Mouse (Mus musculus) gastrocnemius, postnatal 36 days (tissue): ENCODE measurements around the gene Sapcd1. TPM values are rescaled to one million over a fixed set of nuclear protein-coding genes. Genes with fewer than 3 reads are reported as not detected.
A peak's percentile ranks its signal among the peaks of the same experiment; 100 is the strongest.
"Not testable (repeated sequence)": the region's sequence is repeated elsewhere in the genome, so short reads cannot be mapped to it uniquely, and the experiment has no call there.

Experiments used
- DNase-seq, 2 experiments: peaks; one replicate each; pipeline ENCODE4 v3.0.0; 2022
- intact Hi-C: fragments of 180-260 bp; cut with DNase I; formaldehyde crosslinking; loops from one replicate; pipeline ENCODE4 v1.15.1; 2025
- total RNA-seq, 2 experiments: library from RNA; stranded (reverse); gene quantifications; 2 replicates each; pipeline ENCODE4 v1.2.3; 2021

Gene Sapcd1
- total RNA-seq, 2 experiments from 2014 or later: not detected

GRCm38 (mm10) chr17:35016376-35016775, 11.4 kb downstream of the Sapcd1 start, which contains the start of gene Vwa7:
Vwa7 (plus strand) TSS chr17:35016579.
- DNase-seq: peak in 1 of 2 experiments; percentile 49
- intact Hi-C loops: no loop called here

DNA sequence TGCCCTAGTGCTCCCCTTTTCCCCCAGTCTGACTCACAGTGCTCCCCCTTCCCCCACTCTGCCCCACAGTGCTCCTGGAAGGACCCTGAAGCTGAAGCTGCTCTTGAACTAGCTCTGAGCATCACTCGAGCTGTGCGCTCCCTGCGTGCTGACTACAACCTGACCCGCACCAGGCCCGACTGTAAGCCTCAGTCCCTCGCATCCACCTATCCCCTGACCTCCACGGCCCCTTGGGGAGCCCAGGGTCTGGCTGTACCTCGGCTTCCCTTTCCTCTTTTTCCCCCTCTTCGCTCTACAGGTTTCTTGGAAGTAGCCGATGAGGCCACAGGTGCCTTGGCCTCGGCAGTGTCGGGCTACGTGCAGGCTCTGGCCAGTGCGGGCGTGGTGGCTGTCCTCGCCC, 12.5 kb downstream of the Sapcd1 start:
- no peak for DNase-seq
- intact Hi-C loops: no loop called here

DNA sequence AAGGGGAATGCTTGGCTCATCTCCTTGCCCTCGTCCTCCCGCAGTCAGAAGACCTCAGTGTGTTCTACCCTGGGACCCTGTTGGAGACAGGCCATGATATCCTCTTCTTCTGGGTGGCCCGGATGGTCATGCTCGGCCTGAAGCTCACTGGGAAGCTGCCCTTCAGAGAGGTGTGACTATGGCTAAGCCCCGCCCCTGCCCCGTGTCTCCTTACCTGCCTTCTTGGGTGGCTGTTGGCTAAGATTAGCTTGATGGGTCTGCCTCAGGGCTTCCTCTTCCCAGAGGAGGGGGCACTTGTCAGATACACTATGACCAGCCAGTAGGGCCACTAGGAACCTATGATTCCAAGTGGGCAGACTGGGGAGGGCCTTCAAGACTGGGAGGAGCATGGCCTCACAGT, 14.6 kb downstream of the Sapcd1 start:
- no peak for DNase-seq
- intact Hi-C loops: no loop called here

DNA sequence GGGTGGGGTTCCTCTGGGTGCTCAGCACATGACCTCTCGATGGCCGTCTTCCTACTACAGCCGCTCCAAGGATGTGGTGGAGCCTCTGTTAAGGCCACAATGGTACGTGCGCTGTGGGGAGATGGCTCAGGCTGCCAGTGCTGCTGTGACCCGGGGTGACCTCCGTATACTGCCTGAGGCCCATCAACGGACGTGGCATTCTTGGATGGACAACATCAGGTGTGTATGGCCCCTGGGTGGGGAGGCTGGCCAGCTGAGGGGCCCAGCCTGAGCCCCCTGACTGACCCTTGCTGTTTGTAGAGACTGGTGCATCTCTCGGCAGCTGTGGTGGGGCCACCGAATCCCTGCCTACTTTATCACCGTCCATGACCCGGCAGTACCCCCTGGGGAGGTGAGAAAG, 15.4 kb downstream of the Sapcd1 start:
- no peak for DNase-seq
- intact Hi-C loops: no loop called here

DNA sequence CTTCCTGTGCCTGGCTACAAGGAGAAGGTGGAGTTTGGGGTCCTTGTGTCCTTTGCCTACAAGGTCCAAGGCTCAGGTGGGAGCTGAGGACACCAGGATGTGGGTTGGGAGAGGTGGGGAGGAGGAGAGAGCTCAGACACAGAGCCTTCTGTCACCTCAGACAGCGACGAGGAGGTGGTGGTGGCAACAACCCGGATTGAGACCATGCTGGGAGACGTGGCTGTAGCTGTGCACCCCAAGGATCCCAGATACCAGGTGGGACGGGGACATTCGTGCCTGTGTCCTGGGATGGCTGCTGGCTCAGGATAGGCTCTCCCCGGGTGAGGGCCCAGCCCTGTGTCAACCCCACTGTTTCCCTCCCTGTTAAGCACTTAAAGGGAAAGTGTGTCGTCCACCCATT, 16.4 kb downstream of the Sapcd1 start:
- DNase-seq: no peak
- intact Hi-C loops: no loop called here

DNA sequence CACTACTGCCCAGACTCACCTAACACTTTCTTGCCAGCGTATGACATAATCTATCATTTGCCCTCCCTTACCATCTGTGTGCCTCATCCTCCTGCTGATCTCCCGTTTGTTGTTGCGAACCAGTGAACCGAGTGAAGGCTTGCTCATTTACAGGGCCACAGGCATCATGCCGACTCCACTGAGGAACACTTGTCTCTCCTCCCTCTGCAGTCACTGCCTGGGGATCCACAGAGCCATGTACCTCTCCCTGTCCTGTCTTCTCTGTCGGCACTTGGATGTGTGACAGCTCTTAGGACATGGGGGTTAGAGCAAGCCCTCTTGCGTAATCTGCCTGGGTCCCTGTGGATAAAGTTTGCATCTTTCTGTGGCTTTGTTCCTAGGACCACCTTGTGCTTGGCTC, 18.2 kb downstream of the Sapcd1 start:
- DNase-seq: no peak
- intact Hi-C loops: no loop called here

DNA sequence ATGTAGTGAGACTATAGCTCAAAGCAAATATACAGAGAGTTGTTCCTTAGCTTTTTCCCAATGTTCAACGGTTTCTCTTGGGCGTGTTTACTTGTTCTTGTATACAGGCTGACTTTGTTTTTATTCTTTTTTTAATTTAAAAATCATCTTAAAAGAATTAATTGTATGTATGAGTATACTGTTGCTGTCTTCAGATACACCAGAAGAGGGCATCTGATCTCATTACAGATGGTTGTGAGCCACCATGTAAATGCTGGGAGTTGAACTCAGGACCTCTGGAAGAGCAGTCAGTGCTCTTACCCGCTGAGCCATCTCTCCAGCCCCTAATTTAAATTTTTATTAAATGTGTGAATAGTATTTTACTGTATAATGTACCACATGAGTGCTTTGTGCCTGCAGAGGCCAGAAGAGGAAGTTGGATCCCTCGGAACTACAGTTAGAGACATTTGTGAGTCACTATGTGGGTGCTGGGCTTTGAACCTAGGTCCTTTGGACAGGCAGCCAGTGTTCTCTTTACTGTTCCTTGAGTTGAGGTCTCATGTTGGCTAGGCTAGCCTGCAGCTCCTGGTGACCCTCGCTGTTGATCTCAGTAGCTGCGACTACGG, 20.3 kb downstream of the Sapcd1 start:
- no peak for DNase-seq
- intact Hi-C loops: no loop called here

DNA sequence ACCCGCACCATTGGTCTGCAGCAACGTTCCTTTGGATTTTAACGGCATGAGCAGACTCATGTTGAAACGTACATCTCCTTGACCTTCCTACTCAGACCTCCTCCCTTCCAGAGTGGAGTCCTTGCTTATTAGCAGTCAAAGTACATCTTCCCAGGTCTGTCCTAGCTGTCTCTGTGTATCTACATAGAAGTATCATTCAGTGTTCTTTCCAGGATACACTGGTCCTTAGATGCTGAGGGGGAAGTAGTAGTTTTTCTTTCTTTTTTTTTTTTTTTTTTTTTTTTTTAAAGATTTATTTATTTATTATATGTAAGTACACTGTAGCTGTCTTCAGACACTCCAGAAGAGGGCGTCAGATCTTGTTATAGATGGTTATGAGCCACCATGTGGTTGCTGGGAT, 21.9 kb downstream of the Sapcd1 start:
- DNase-seq, intact Hi-C loops: not testable (repeated sequence)

GRCm38 (mm10) chr17:35005158-35005557, 22.7 kb downstream of the Sapcd1 start:
- intact Hi-C loops: no loop called here
- DNase-seq: no peak

GRCm38 (mm10) chr17:35004075-35004717, 23.6 kb downstream of the Sapcd1 start:
- intact Hi-C loops: no loop called here
- DNase-seq: no peak

DNA sequence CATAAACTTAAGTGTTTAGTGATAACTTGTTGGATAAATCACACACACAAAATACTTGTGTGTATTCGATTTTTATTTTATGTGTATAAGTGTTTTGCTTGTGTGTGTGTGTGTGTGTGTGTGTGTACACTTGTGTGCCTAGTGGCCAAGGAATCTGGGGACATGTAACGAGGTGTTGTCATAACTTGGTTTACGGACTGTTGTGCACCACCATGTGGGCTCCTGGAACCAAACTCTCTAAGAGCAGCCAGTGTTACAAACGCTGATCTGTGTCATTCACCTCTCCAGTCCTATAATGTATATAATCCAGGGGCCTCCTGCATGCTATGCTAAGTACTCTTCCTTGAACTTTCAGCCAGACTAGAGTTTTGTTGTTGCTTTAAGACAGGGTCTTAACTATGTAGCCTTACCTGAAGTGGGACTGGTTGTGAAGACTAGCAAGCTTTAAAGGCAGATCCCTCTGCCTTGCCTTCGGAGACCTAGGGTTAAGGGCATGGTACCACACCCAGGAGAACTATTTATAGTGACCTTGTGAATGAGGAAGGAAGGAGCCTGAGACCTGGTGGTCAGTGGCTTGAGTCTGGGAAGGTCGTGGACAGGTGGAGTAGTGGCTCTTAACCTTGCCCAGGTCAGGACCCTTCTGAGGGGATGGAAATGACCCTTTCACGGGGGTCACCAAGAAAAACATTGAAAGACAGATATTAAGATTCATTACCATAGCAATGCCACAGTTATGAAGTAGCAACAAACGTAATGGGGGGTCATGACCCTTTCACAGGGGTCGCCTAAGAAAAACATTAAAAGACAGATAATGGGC, 24.6 kb downstream of the Sapcd1 start:
- intact Hi-C loops: no loop called here
- no peak for DNase-seq

- no peak for DNase-seq
- intact Hi-C loops: no loop called here
Measured at GRCm38 (mm10) chr17:35002153-35002865, 25.5 kb downstream of the Sapcd1 start.

DNA sequence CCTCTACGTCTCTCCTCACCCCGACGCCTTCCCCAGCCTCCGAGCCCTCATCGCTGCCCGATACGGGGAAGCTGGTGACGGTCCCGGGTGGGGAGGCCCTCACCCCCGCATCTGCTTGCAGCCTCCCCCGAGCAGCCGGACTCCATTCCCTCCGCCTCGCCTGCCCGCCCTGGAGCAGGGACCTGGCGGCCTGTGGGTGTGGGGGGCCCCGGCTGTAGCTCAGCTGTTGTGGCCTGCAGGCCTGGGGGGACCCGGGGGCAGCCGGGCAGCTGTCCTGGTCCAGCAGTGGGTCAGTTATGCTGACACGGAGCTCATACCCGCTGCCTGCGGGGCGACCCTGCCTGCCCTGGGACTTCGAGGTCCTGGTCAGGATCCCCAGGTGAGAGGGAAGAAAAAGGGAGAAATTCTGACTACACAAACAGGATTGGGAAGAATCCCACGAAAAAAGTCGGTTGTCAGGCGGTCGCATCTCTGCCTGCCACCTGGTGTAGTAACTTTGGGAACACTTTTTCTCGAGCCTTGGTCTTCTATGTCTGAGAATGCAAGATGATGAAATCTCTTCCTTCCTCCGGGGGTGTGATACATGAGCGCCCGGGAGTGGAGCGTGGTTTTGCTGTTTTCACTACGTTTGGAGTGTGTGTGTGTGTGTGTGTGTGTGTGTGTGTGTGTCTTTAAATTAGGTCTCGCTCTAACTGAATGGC, 26.2 kb downstream of the Sapcd1 start:
- intact Hi-C loops: no loop called here
- DNase-seq: no peak

DNA sequence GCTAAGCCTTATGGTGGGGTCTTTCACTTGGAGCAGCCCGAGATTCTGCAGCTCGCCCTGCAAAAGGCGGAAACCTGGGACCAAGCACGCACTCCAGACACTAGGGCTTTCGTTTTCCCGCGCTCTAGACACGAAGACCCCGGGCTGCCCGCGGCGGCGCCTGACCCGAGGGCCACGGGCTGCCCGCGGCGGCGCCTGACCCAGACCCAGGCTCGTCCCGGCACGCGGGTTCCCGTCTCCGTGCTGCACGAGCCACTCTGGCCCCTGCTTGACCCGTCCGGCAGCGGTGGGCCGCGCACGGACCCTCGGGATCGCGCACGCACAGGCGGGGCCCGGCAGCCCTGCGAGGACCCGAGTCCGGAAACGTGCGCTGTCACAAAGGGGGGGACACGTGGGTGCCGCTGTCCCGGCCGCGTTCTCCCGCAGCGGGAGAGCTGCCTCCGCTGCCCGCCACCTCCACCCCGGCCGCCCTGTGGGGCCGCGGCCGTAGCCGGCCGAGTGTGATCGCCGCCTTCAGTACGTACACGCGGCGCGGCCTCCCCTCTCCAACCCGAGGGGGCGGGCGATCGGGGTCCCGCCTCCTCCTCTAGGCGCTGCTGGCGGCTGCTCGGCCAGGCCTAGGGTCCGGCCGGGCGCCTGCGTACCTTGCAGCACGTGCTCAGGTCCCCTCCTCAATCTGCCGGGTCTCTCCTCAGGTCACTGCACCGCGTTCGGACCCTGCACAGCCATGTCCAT, 26.9 kb downstream of the Sapcd1 start, which contains the start of gene Vars:
Gene Vars, plus strand, starts transcription at position 271 of the 735 bp plus-strand sequence.
- intact Hi-C loops: no loop called here

GRCm38 (mm10) chr17:34999871-35000716, 27.7 kb downstream of the Sapcd1 start:
- DNase-seq, intact Hi-C loops: not testable (repeated sequence)

More for the DNA sequence above, 26.9 kb downstream of the Sapcd1 start, which contains the start of gene Vars:
- peak; percentile 77 to 88 for DNase-seq

DNA sequence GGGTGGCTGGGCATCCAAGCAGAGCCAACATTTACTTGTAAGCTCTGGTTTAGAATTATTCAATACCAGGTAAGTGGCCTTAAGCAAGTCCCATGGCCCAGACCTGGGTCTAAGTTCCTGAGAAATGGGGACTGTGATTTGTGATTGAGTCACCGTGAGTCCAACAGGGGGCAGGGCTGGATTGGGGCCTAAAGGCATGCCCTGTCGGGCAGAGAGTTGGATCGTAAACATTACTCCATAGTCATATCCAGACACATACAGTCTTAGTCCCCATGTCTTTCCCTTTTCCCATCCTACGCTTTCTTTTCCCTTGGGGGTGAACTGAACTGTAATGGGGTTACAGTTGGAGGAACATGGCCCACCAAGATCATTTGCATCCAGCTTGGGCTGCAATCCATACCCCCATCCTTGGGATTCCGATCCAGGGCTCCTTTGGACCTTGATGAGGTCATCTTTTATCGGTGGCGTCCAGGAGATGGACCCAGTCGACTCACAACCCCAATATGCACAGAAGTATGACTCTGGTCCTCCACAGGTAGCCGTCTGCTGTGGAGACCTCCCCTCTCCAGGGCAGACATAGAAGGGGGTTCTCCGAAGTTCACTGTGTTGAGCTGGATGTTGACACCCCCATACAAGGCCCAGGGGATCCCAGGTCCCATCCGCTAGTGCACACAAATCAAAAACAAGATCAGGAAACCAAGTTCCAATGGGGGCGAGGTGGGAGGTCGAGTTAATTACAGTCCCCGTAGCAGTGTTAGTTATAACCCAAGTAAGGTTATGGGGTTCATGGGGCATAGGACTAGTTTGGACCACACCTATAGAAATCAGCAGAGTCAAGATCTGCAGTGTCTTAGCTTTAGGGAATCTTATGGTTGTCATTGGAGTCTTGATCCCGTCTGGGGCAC, 29.0 kb downstream of the Sapcd1 start:
- intact Hi-C loops: no loop called here
- no peak for DNase-seq

- intact Hi-C loops: no loop called here
- no peak for DNase-seq
Measured at GRCm38 (mm10) chr17:34997142-34997483, 30.7 kb downstream of the Sapcd1 start.
